Mouse (Mus musculus) right cerebral cortex, postnatal 36 days (tissue): ENCODE data around the gene Slc39a13.

Experiments used
- DNase-seq, 2 experiments: peaks; one replicate each; pipeline ENCODE4 v3.0.0; 2022; ENCODE audit warnings: low spot score in 2 of 2, mixed read lengths in 1 of 2

Gene Slc39a13

GRCm38 (mm10) chr2:91090208-91090607, 20.0 kb upstream of the Slc39a13 start:
- DNase-seq = no peak

GRCm38 (mm10) chr2:91088987-91089386, 18.8 kb upstream of the Slc39a13 start:
- no peak for DNase-seq

- DNase-seq = no peak
Measured at GRCm38 (mm10) chr2:91087453-91087852, 17.2 kb upstream of the Slc39a13 start.

- DNase-seq = no peak
Measured at GRCm38 (mm10) chr2:91086392-91087237, 16.4 kb upstream of the Slc39a13 start.

GRCm38 (mm10) chr2:91085494-91086391, 15.5 kb upstream of the Slc39a13 start:
- DNase-seq = no peak

GRCm38 (mm10) chr2:91084179-91084820, 14.1 kb upstream of the Slc39a13 start:
- DNase-seq = no peak

- DNase-seq = no peak
Measured at GRCm38 (mm10) chr2:91083366-91083940, 13.2 kb upstream of the Slc39a13 start.

- no peak for DNase-seq
Measured at GRCm38 (mm10) chr2:91082844-91083243, 12.6 kb upstream of the Slc39a13 start.

GRCm38 (mm10) chr2:91081775-91082695, 11.8 kb upstream of the Slc39a13 start, which contains the start of gene Spi1:
Spi1 (plus strand) TSS chr2:91082390.
- no peak for DNase-seq

GRCm38 (mm10) chr2:91080784-91081513, 10.7 kb upstream of the Slc39a13 start:
- no peak for DNase-seq

GRCm38 (mm10) chr2:91079026-91079384, 8.8 kb upstream of the Slc39a13 start:
- DNase-seq = no peak

GRCm38 (mm10) chr2:91078314-91079025, 8.3 kb upstream of the Slc39a13 start:
- no peak for DNase-seq

- DNase-seq = no peak
Measured at GRCm38 (mm10) chr2:91077957-91078313, 7.7 kb upstream of the Slc39a13 start.

- no peak for DNase-seq
Measured at GRCm38 (mm10) chr2:91072092-91072491, 1.9 kb upstream of the Slc39a13 start.

- DNase-seq = no peak
Measured at GRCm38 (mm10) chr2:91071059-91071458, 842 bp upstream of the Slc39a13 start.

- DNase-seq = no peak
Measured at GRCm38 (mm10) chr2:91069306-91070000, 764 bp downstream of the Slc39a13 start.

GRCm38 (mm10) chr2:91068872-91069165, 1.4 kb downstream of the Slc39a13 start:
- no peak for DNase-seq

GRCm38 (mm10) chr2:91068162-91068871, 1.9 kb downstream of the Slc39a13 start:
- no peak for DNase-seq
